Mouse (Mus musculus) spleen, adult 10 weeks (tissue): ENCODE measurements around the gene Grifin. TPM values are rescaled to one million over a fixed set of nuclear protein-coding genes. Genes with fewer than 3 reads are reported as not detected.

ENCODE experiments used
- polyA plus RNA-seq: library from polyadenylated mRNA; stranded (reverse); fragments of 350-450 nt; fragmentation: Illumina TruSeq; extraction: RNeasy Lipid Tissue Mini Kit (QIAGEN cat#74804); gene quantifications from one replicate; pipeline ENCODE4 v1.2.3, GENCODE M21; 2015; ENCODE audit warnings: low replicate concordance; ENCODE audit not compliant: insufficient read depth

Gene Grifin
- not detected for polyA plus RNA-seq

DNA sequence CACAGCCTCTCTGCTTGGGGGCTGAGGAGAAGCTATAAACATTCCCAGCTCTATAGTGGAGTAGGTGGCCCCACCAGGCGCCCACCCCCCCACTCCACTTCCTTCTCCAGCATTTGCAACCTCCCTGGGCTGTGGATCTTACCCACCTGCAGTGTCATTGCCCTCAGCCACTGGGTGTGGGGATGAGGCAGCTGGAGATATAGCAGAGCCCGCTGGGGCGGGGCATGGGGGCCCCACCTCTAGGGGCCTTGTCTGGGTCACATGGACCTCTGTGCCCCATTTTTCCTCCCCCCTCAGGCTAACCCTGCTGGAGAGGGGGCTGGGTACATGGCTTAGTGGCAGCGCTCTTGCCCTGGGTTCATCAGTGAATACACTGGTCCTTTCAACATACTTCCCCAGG lies at the start of gene Grifin:
Gene Grifin, minus strand, starts transcription at position 176 of the 400 bp plus-strand sequence.

DNA sequence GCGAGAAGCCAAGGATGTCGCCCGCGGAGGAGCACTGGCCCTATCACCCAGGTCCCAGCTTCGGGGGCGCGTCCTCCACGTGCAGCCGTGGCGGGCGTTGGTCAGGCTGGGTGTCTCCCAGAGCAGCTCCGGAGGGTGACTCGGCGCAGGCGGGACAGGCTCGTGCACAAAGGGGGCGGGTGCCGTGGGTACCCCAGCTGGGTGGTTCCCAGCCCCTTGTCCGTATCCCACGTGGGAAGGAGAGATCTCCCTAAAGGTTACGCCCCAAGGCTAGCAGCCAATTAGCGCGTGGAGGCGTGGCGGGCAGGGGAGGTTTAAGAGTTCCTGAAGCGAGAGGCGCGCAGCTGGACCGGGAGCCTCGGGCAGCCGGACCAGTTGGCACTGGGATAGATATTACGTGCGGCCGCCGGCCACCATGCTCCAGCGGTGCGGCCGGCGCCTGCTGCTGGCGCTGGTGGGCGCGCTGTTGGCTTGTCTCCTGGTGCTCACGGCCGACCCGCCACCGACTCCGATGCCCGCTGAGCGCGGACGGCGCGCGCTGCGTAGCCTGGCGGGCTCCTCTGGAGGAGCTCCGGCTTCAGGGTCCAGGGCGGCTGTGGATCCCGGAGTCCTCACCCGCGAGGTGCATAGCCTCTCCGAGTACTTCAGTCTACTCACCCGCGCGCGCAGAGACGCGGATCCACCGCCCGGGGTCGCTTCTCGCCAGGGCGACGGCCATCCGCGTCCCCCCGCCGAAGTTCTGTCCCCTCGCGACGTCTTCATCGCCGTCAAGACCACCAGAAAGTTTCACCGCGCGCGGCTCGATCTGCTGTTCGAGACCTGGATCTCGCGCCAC lies 42.3 kb upstream of the Grifin start, which contains the start of gene Lfng:
Gene Lfng, plus strand, starts transcription at position 320 of the 835 bp plus-strand sequence.

Other genes with a start within 250 kb of the Grifin start
- gene Mad1l1, start 243.5 kb downstream of the Grifin start, polyA plus RNA-seq, result 5.5 TPM
- gene Nudt1, start 243.4 kb downstream of the Grifin start, polyA plus RNA-seq, result 9.8 TPM
- 2.8 TPM for gene Mrm2, start 233.2 kb downstream of the Grifin start, polyA plus RNA-seq
- gene Snx8, start 175.8 kb downstream of the Grifin start, polyA plus RNA-seq, result 33.1 TPM
- gene Eif3b, start 145.7 kb downstream of the Grifin start, polyA plus RNA-seq, result 107 TPM
- not detected for gene Gm4869, start 119.4 kb downstream of the Grifin start, polyA plus RNA-seq
- gene Chst12, start 59.5 kb downstream of the Grifin start, polyA plus RNA-seq, result 6.2 TPM
- gene Lfng, start 42.2 kb upstream of the Grifin start, polyA plus RNA-seq, result 28.2 TPM
- gene Ttyh3, start 84.0 kb upstream of the Grifin start, polyA plus RNA-seq, result 19.2 TPM
- gene Iqce, start 137.3 kb upstream of the Grifin start, polyA plus RNA-seq, result 15.1 TPM
- 10.6 TPM for gene Brat1, start 139.9 kb upstream of the Grifin start, polyA plus RNA-seq
- gene Amz1, start 159.1 kb upstream of the Grifin start, polyA plus RNA-seq, result 9.0 TPM